14 mouse cellular contexts compared by ENCODE assay signal in the genomic region with DNA sequence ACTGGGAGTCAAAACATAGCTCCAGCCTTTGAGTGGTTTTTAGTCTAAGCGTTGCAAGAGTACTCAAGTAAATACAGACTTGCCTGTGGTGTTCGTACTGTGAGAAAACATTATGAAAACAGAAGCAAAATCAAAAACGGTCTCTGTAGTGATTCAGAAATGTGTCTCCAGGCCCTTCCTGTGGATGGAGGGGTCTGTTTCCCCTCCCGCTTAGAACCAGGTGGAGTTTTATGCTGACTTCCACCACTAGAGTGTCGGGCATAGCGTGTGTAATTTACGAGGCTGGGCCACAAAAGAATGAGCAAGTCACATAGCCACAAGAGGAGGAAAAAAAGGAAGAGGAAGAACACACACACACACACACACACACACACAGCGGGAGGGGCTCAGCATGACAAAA. TPM values are rescaled to one million over a fixed set of nuclear protein-coding genes. Genes with fewer than 3 reads are reported as not detected.
A peak's percentile ranks its signal among the peaks of the same experiment; 100 is the strongest.
DNase-seq lines count a peak whose midpoint lies in the region; ATAC-seq and TF ChIP-seq lines count a peak whose summit lies in the region.
"Had no signal": no experiment of that assay in that cellular context is flagged by ENCODE, and none has a peak within 500 bp of the region (broad histone marks: within the 10 kb centered on the region; RNA-seq: fewer than 3 reads in every experiment).

No protein-coding gene starts in this region.

- 74% methylated on average over 8 of the region's 8 CpGs for WGBS in hindbrain, embryonic 13.5 days
- 86% methylated on average over 8 of the region's 8 CpGs for WGBS in hindbrain, embryonic 11.5 days
- WGBS in embryonic facial prominence, embryonic 10.5 days, result 83% methylated on average over 8 of the region's 8 CpGs
- 17% methylated on average over 8 of the region's 8 CpGs for WGBS in limb, embryonic 14.5 days

- no peak overlapping the region for H3K4me2 ChIP-seq in hindbrain, embryonic 13.5 days
- H3K4me2 ChIP-seq in hindbrain, embryonic 11.5 days (replicated peaks; ENCODE audit: low read depth, low read length), result no peak overlapping the region
- H3K4me2 ChIP-seq in limb, embryonic 14.5 days (replicated peaks; ENCODE audit: low read depth, low read length, severe bottlenecking), result peak overlapping the region; percentile 13; the same call in 1 of the 2 replicates

- H3K27me3 ChIP-seq in hindbrain, embryonic 13.5 days, result no peaks in the 10 kb centered on the region
- H3K27me3 ChIP-seq in hindbrain, embryonic 11.5 days (ENCODE audit: control insufficient read depth, insufficient read depth, low read length), result no peaks in the 10 kb centered on the region
- H3K27me3 ChIP-seq in embryonic facial prominence, embryonic 10.5 days (replicated peaks; ENCODE audit: low read depth, poor library complexity, severe bottlenecking), result no peaks in the 10 kb centered on the region
- no peaks in the 10 kb centered on the region for H3K27me3 ChIP-seq in limb, embryonic 14.5 days (ENCODE audit: control insufficient read depth, insufficient read depth, low read length)

- no peak overlapping the region for H3K4me3 ChIP-seq in hindbrain, embryonic 13.5 days
- H3K4me3 ChIP-seq in hindbrain, embryonic 11.5 days (ENCODE audit: low read depth, low read length), result no peak overlapping the region
- H3K4me3 ChIP-seq in embryonic facial prominence, embryonic 10.5 days, result no peak overlapping the region
- no peak overlapping the region for H3K4me3 ChIP-seq in limb, embryonic 14.5 days (replicated peaks; ENCODE audit: low read length)
- H3K4me3 ChIP-seq: layer of hippocampus, adult 2 months had no signal

- H3K9me3 ChIP-seq in hindbrain, embryonic 13.5 days, result no peaks in the 10 kb centered on the region
- H3K9me3 ChIP-seq in hindbrain, embryonic 11.5 days (ENCODE audit: control insufficient read depth, low read length), result no peaks in the 10 kb centered on the region
- no peaks in the 10 kb centered on the region for H3K9me3 ChIP-seq in embryonic facial prominence, embryonic 10.5 days
- H3K9me3 ChIP-seq in limb, embryonic 14.5 days (ENCODE audit: control insufficient read depth, low read length), result no peaks in the 10 kb centered on the region

- peaks cover 20% of the 10 kb centered on the region for H3K4me1 ChIP-seq in hindbrain, embryonic 13.5 days (replicated peaks)
- H3K4me1 ChIP-seq in hindbrain, embryonic 11.5 days (replicated peaks; ENCODE audit: control insufficient read depth, insufficient read depth, low read length), result 0 out of 2 replicates have a peak, but pooled peaks cover 2% of the 10 kb centered on the region
- peaks cover 18% of the 10 kb centered on the region for H3K4me1 ChIP-seq in embryonic facial prominence, embryonic 10.5 days
- peaks cover 18% of the 10 kb centered on the region for H3K4me1 ChIP-seq in limb, embryonic 14.5 days (ENCODE audit: control insufficient read depth, insufficient read depth, low read length)

- H3K36me3 ChIP-seq in hindbrain, embryonic 13.5 days, result peaks cover 3% of the 10 kb centered on the region
- H3K36me3 ChIP-seq in hindbrain, embryonic 11.5 days (ENCODE audit: control insufficient read depth, insufficient read depth, low read length), result no peaks in the 10 kb centered on the region
- H3K36me3 ChIP-seq in embryonic facial prominence, embryonic 10.5 days (replicated peaks), result no peaks in the 10 kb centered on the region
- no peaks in the 10 kb centered on the region for H3K36me3 ChIP-seq in limb, embryonic 14.5 days (ENCODE audit: control insufficient read depth, insufficient read depth, low read length)

- H3K27ac ChIP-seq in hindbrain, embryonic 13.5 days, result peak overlapping the region; percentile 69
- no peak overlapping the region for H3K27ac ChIP-seq in hindbrain, embryonic 11.5 days (ENCODE audit: low read depth, low read length)
- H3K27ac ChIP-seq in embryonic facial prominence, embryonic 10.5 days (replicated peaks), result 0 out of 2 replicates have a peak overlapping the region, but pooled peaks have one; percentile 10
- H3K27ac ChIP-seq in limb, embryonic 14.5 days (replicated peaks; ENCODE audit: low read depth, low read length), result no peak overlapping the region
- H3K27ac ChIP-seq: liver, embryonic 14.5 days had no signal

- no peak overlapping the region for H3K9ac ChIP-seq in hindbrain, embryonic 13.5 days
- no peak overlapping the region for H3K9ac ChIP-seq in hindbrain, embryonic 11.5 days (ENCODE audit: low read depth, low read length)
- no peak overlapping the region for H3K9ac ChIP-seq in limb, embryonic 14.5 days (ENCODE audit: low read depth, low read length, severe bottlenecking)
- H3K9ac ChIP-seq: liver, embryonic 14.5 days had no signal

- no peak for ATAC-seq in hindbrain, embryonic 13.5 days (ENCODE audit: low FRiP score)
- ATAC-seq in hindbrain, embryonic 11.5 days (ENCODE audit: low FRiP score), result no peak
- peak; percentile 69 for ATAC-seq in limb, embryonic 14.5 days (ENCODE audit: low FRiP score, low read depth)
- ATAC-seq in cerebellum, adult (ENCODE audit: insufficient number of reproducible peaks, low FRiP score, low TSS enrichment), result no peak

- DNase-seq in hindbrain, embryonic 11.5 days (ENCODE audit: low spot score), result no peak
- DNase-seq in 416B (ENCODE audit: low read depth), result peak; percentile 67
- DNase-seq in embryonic facial prominence, embryonic 10.5 days (ENCODE audit: low spot score), result no peak
- no peak for DNase-seq in limb, embryonic 14.5 days (ENCODE audit: low spot score)
- no peak for DNase-seq in thymus, postnatal 4 days
- no peak for DNase-seq in frontal cortex, postnatal 10 days (ENCODE audit: low spot score in 2 of 2)
- DNase-seq: cerebellum, adult 2 months; heart, postnatal 14 days; kidney, adult 2 months; thymus, adult 18-20 months had no signal

- no peak for TF ChIP-seq POLR2A in limb, embryonic 14.5 days (IDR thresholded peaks at IDR 0.05; ENCODE audit: borderline replicate concordance, extremely low read depth, insufficient read depth, insufficient read length)

RNA-seq across cellular contexts. Expression of a gene that starts 27.6 kb away (rescaled TPM):
- polyA plus RNA-seq in hindbrain, embryonic 13.5 days (2015; fragmentation: Nextera tagmentation; extraction: Ambion mirVana), result 6.2 and 7.6 TPM in 2 replicates
- polyA plus RNA-seq in hindbrain, embryonic 11.5 days (2014; fragmentation: Nextera tagmentation; extraction: Ambion mirVana), result 1.7 and 2.4 TPM in 2 replicates
- polyA plus RNA-seq in embryonic facial prominence, embryonic 10.5 days (2016; fragmentation: Nextera tagmentation; extraction: Ambion mirVana), result 1.8 TPM in 2 replicates
- 6.0 and 6.1 TPM in 2 replicates for polyA plus RNA-seq in limb, embryonic 14.5 days (2012; rRNA removed)
- polyA plus RNA-seq in limb, embryonic 14.5 days (2014; fragmentation: Nextera tagmentation; extraction: Ambion mirVana), result 2.1 and 3.3 TPM in 2 replicates

Comparison
In these comparisons a context has a peak if more than half of its experiments do, and no peak if none do; other contexts are left out.
1. H3K27ac ChIP-seq: peak in hindbrain, embryonic 13.5 days (single experiment) and embryonic facial prominence, embryonic 10.5 days (single experiment); none in hindbrain, embryonic 11.5 days (single experiment) and limb, embryonic 14.5 days (single experiment).